Mouse (Mus musculus): ENCODE measurements around the gene Nupl2. TPM values are rescaled to one million over a fixed set of nuclear protein-coding genes. Genes with fewer than 3 reads are reported as not detected.
A peak's percentile ranks its signal among the peaks of the same experiment; 100 is the strongest.

Nupl2 gene
- polyA plus RNA-seq, 1 experiment from 2014 or later = 21.0 TPM

DNA sequence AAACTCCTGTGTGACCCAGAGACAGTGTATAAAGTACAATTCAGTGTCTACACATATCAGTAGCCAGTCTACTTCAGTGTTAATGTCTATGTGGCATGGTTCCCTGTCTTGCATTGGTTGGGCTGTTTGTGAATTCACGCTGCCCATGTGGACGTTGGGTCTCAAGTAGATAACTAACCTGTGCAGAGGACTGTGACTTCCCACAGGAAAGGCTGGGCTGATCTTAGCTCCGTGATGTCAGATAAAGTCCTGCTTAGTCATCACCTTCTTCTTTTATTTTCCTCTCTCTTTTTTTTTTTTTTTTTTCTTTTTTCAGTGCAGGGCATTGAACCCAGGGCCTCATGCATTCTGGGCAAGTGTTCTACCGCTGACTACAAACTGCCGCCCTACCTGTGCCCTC, 43.7 kb downstream of the Nupl2 start:
- Histone ChIP-seq H3K36me3 (ENCODE audit: insufficient read depth) (no peaks in the 10 kb centered on the region), H3K4me3 (ENCODE audit: low read depth, low read length) (no peak overlapping the region), H3K27ac (ENCODE audit: low read depth) (no peak overlapping the region), H3K9me3 (ENCODE audit: low read depth, low read length) (no peaks in the 10 kb centered on the region), H3K9ac (no peak overlapping the region), H3K4me2 (no peak overlapping the region), H3K4me1 (ENCODE audit: insufficient read depth) (no peaks in the 10 kb centered on the region), H3K27me3 (ENCODE audit: insufficient read depth, low read length) (no peaks in the 10 kb centered on the region)
- TF ChIP-seq CTCF (IDR thresholded peaks at IDR 0.05; ENCODE audit: low read depth) = no peak
- DNase-seq (no peak), ATAC-seq (ENCODE audit: insufficient read depth) (no peak)
- 83% methylated on average over 5 of the region's 5 CpGs for WGBS

DNA sequence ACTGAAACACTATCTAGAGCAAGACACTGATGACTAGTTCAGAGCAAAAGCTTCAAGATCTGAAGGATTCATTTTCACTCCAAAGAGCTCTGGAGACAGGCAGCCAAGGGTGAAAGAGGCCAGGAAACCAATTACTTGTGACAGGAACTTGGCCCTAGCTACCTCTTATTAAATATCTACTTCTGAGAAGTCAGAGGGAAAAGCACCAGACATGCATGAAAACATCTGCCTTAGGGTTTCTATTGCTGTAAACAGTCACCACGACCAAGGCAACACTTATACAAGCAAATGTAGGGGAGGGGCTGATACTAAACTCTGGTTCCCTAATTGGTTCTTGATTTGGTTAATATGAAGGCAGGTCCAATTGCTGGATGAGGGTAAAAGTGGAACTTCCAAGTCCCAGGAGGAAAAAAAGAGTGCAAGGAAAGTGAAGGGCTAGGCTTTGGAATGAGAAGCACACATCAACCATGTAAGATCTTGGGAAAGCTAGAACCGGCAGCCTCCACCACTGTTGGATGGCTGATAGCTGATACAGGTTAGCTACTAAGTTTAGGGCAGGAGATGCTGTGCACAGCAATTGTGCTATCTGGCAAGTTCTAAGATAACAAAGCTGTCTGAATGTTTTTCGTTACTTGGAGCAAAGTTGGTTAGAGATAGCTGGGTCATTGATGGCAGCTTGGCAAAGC, 49.2 kb downstream of the Nupl2 start:
- Histone ChIP-seq H3K27me3 (ENCODE audit: insufficient read depth, low read length) (no peaks in the 10 kb centered on the region), H3K4me2 (no peak overlapping the region), H3K36me3 (ENCODE audit: insufficient read depth) (no peaks in the 10 kb centered on the region), H3K9me3 (ENCODE audit: low read depth, low read length) (no peaks in the 10 kb centered on the region), H3K27ac (ENCODE audit: low read depth) (no peak overlapping the region), H3K4me1 (ENCODE audit: insufficient read depth) (no peaks in the 10 kb centered on the region), H3K9ac (no peak overlapping the region), H3K4me3 (ENCODE audit: low read depth, low read length) (no peak overlapping the region)
- 60% methylated on average over 3 of the region's 3 CpGs for WGBS
- peak; percentile 50 for DNase-seq
- no peak for TF ChIP-seq CTCF (IDR thresholded peaks at IDR 0.05; ENCODE audit: low read depth)
- ATAC-seq (ENCODE audit: insufficient read depth) = no peak

DNA sequence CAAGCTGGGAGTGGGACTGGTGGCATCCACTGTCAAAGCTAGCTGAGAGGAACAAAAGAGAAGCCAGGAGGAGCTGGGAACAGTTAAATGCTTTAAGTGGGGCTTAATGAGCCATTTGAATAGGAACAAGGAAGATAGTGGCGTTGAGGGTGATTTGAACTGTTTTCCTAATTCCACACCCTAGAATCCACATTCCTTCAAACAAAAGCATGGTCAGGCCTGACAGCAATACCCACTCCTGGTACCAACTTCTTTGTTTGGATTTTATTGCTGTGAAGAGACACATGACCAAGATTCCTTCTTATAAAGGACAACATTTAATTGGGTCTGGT, 49.8 kb downstream of the Nupl2 start:
- Histone ChIP-seq H3K9me3 (ENCODE audit: low read depth, low read length) (no peaks in the 10 kb centered on the region), H3K4me3 (ENCODE audit: low read depth, low read length) (no peak overlapping the region), H3K4me1 (ENCODE audit: insufficient read depth) (no peaks in the 10 kb centered on the region), H3K27ac (ENCODE audit: low read depth) (no peak overlapping the region), H3K36me3 (ENCODE audit: insufficient read depth) (no peaks in the 10 kb centered on the region), H3K4me2 (no peak overlapping the region), H3K27me3 (ENCODE audit: insufficient read depth, low read length) (no peaks in the 10 kb centered on the region), H3K9ac (no peak overlapping the region)
- no peak for TF ChIP-seq CTCF (IDR thresholded peaks at IDR 0.05; ENCODE audit: low read depth)
- no peak for ATAC-seq (ENCODE audit: insufficient read depth)
- DNase-seq = no peak
- WGBS = 88% methylated on average over 1 of the region's 1 CpGs

DNA sequence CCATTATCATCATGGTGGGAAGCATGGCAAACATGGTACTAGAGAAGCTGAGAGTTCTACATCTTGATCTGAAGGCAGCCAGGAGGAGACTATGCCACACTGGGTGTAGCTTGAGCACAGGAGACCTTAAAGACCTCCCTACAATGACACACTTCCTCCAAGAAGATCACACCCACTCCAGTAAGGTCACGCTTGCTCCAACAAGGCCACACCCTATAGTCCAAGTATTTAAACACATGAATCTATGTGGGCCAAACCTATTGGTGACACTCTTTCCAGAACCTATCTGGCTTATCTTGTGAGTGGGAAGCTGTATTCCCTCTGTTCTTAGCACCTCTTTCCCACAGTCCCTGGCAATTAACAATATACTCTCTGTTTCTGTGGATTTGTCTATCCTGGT, 50.1 kb downstream of the Nupl2 start:
- no peak overlapping the region for H3K27ac ChIP-seq (ENCODE audit: low read depth)
- no peak overlapping the region for H3K9ac ChIP-seq
- no peak overlapping the region for H3K4me2 ChIP-seq
- H3K36me3 ChIP-seq (ENCODE audit: insufficient read depth) = no peaks in the 10 kb centered on the region
- H3K9me3 ChIP-seq (ENCODE audit: low read depth, low read length) = no peaks in the 10 kb centered on the region
- DNase-seq = no peak
- no peak for ATAC-seq (ENCODE audit: insufficient read depth)
- H3K4me3 ChIP-seq (ENCODE audit: low read depth, low read length) = no peak overlapping the region
- WGBS = 88% methylated on average over 1 of the region's 1 CpGs
- TF ChIP-seq CTCF (IDR thresholded peaks at IDR 0.05; ENCODE audit: low read depth) = no peak
- H3K4me1 ChIP-seq (ENCODE audit: insufficient read depth) = no peaks in the 10 kb centered on the region
- no peaks in the 10 kb centered on the region for H3K27me3 ChIP-seq (ENCODE audit: insufficient read depth, low read length)

Other genes starting within 250 kb of the Nupl2 start
- gene Fam126a, start 134.3 kb upstream of the Nupl2 start, polyA plus RNA-seq (2014; fragmentation: Nextera tagmentation; extraction: Ambion mirVana) = 23.7 and 24.0 TPM in 2 replicates
- 44.3 and 46.3 TPM in 2 replicates for gene Klhl7, start 64.4 kb upstream of the Nupl2 start, polyA plus RNA-seq (2014; fragmentation: Nextera tagmentation; extraction: Ambion mirVana)
- 3.9 and 5.5 TPM in 2 replicates for gene Kcnh2, start 186.6 kb downstream of the Nupl2 start, polyA plus RNA-seq (2014; fragmentation: Nextera tagmentation; extraction: Ambion mirVana)
- 13.8 and 15.7 TPM in 2 replicates for gene Nos3, start 199.8 kb downstream of the Nupl2 start, polyA plus RNA-seq (2014; fragmentation: Nextera tagmentation; extraction: Ambion mirVana)
- gene Atg9b, start 227.2 kb downstream of the Nupl2 start, polyA plus RNA-seq (2014; fragmentation: Nextera tagmentation; extraction: Ambion mirVana) = 0.53 and 0.71 TPM in 2 replicates
- 39.4 and 43.5 TPM in 2 replicates for gene Abcb8, start 228.7 kb downstream of the Nupl2 start, polyA plus RNA-seq (2014; fragmentation: Nextera tagmentation; extraction: Ambion mirVana)
- not detected in 2 replicates for gene Asic3, start 248.4 kb downstream of the Nupl2 start, polyA plus RNA-seq (2014; fragmentation: Nextera tagmentation; extraction: Ambion mirVana)

Data from lung, embryonic 14.5 days (tissue).